Mouse (Mus musculus): Measurements from ENCODE around the gene Otogl.

Gene Otogl

DNA sequence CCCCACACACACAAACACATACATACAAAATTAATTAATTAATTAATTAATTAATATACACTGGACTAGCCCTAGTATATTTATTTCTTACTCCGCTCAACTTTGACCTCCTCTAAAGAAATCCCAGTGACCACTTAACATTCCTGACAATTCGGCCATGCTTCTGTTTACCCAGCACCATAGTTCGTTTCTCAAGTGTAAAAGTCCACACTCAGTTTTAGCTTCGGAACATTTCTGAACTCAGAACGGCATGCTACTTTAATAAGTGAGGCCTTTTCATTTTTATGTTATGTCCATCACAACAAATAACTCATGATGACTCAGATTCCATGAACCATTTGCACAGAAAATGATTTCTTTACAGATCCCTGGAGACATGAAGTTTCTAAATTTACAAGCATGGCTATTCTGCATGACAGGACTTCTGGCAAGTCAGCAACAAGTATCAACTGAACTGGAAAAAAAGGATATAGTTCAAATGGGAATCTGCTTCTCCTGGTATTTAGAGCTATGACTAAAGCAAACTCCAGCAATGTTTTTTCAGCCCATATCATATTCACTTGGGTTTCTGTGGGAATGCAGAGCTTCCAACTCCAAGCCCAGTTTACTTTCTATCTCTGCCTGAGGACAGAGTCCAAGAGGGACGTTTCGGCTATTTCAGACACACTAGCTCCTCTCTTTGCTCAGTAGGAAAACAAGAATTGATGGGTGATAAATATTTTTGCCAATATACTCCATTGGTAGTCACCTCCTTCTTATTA lies 6.5 kb downstream of the Otogl start:
- DNase-seq, result no peak

DNA sequence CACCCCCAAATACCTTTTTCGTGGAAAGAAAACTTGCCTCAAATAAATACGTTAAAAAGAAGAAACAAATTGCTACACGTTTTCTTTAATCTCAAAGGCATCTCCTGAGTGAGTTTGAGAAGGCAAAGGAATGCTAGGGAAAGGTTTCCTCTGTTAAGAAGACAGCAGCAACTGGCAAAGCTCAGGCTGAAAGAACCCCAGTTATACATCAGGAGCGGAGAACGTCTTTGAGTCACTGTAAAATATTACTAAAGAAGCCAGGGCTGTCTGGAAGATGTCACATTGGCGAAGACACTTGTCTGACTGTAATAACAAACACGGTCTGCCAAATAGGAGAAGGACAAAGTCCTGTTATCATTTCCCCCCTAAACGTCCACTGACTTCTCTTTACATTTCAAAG lies 10.0 kb downstream of the Otogl start:
- DNase-seq, result no peak

DNA sequence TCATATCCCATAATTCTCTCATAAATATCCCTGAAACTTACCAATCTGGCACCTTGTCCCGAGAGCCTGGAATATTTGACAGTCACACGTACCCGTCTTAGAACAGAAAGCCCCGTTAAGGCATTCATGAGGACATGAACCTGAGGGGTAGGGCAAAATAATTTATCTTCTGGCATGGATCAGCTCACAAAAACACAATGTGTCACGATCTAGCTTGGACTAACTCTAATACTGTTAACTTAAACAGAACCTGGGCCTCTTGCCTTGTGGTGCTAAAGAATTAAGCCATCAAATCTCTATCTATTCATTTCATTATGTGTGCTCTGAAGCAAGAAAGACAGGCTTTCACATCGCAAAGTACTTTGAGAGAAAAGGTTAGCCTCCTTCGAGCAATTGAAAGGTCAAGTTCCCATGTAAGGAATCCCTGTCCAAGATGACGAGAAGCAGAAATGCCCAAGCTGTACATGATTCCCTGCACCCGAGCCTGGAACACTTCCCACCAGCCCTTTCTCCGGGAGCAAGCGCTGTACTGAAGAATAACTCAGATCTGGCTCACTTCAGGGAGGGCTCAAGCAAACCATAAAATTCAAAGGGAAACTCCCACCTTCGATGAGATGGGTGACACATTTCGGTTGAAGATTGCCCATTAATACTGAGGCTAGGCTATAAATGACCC lies 10.6 kb downstream of the Otogl start:
- DNase-seq, result no peak

DNA sequence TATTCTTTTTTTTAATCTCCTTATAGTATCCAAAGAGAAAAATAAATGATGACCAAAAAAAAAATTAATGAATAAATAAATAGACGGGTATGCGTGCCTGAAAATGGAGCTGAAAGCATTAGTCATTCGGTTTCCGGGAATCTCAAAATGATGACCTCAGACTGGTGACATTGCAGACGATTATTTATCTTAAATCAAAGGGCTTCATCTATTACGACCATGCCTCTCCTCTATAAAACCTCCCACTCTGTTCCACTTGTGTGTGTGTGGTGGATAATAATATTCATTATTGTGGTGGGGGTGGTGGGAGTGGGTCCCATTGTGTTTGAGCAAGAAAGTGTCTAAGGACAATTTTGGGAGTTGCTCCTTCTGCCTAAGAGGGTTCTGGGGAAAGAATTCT lies 12.0 kb downstream of the Otogl start:
- DNase-seq, result no peak

DNA sequence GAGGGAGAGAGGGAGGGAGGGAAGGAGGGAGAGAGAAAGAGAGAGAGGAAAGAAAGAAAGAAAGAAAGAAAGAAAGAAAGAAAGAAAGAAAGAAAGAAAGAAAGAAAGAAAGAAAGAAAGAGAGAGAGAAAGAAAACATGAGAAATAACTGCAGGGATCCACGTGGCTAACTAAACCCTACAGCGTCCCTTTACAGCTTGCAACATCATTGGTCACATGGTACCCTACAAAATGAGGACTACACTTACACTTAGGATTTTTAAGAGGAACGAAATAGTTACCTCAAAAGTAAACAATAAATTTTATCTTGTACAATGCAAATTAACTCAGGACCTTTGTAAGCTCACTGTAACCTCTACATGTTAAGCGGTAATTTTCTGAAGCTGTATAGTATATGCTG lies 15.8 kb downstream of the Otogl start:
- no peak for DNase-seq

DNA sequence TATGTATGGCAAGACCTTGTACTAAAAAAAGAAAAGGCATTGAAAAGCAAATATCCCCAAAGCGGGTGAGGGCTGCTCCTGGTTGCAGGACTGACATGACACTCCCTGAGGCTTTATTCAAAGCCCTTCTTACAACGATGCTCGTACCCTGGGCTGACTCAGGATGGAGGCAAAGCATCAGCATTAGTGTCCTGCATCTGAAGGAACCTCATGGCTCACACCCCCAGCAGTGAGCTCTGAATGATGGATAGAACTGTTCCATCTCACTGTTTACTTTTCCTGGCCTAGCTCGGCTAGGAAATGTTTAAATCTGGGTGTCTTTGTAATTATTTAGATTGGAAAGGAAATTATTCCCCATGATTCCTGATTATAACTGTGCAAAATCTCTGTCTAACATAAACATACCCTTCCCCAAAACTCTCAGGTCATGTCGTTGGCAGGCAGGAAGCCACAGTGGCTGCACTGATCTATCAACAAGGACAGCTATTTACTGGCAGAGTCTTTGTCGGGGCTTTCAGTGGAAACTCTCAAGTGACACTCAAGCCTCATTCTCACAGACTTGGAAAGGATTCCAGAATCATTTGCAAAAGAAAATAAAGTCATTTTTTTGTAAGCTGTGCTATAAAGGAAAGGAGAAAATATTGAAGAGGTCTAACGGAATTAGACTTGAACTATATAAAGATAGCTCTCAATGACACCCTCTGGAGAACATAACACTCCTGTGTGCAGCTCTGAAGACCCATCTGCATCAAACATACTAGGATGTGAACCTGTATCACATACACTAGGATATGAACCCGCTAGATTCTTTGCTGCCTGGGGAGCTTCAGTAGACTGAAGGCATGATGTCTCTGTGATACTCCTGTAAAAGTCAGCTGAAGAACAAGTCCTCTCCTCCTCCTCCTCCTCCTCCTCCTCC lies 17.0 kb downstream of the Otogl start:
- no peak for DNase-seq

DNA sequence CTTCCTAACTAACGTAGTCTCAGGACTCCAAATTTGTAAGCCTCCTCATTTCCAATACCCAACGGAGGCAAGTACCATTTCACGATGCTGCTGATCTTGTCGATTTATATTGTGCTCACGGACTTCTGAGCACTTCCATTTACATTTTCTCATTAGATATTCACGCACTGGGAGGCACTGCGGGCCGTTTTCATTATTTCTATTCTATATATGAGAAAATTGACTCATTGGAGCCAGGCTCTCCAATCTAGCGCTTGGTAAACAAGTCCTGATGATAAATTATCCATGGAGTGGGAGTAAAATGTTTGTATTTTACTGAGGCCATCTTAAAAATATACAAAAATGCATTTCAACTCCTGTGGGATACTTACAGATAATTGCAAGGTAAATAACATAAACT lies 21.5 kb downstream of the Otogl start:
- no peak for DNase-seq

DNA sequence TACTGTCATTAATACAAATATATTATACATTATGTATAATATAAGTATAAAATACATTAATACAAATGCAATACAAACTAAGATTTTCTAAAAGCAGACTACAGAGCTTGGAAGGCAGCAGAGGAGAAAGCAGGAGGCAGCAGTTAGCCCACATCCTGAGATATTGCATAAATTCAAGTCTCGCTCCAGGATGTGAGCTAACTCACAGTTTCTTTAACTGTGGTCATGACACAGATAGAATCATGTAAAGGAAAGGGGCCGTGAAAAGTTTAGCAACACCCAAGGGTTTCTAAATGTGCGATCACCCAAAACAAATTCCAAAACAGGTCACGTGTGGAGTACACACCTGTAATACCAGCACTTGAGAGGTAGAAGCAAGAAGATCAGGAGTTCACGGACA lies 39.4 kb downstream of the Otogl start:
- DNase-seq, result no peak

DNA sequence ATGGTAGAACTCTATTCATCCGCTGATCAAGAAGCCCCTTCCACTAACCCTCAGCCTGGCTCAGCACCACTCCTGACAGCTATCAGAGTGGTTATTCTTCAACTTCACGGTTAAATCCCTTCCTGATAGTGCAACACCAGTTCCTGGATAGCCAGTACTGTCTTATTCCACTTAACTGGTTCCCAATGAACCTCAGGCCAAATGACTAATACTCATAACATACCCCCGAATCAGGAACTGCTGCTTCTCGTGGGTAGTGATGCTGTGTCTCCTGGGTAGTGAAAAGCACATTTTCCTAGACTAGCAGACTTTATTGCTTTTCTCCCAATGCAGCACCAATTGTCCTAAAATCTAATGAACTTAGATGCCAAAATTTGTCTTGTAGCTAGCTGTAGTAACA lies 39.8 kb downstream of the Otogl start:
- DNase-seq, result no peak

DNA sequence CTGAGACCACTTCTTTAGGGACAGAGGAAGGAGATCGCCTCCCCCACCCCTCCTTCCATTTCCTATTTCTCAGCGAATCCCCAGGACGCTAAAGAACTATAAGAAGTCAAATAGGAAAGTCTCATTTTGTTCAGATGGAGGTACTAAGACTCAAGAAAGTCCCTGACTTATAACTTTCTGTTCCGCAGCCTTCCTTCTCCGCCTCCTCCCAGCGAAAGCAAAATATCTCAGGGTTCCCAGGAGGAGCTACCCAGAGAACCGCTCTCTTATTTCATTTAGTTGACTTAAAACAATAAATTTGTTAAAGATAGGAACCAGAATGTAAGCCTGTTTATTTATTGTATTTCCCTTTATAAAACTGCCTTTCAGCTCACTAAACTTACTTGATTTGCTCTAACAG lies 41.4 kb downstream of the Otogl start:
- DNase-seq, result no peak

DNA sequence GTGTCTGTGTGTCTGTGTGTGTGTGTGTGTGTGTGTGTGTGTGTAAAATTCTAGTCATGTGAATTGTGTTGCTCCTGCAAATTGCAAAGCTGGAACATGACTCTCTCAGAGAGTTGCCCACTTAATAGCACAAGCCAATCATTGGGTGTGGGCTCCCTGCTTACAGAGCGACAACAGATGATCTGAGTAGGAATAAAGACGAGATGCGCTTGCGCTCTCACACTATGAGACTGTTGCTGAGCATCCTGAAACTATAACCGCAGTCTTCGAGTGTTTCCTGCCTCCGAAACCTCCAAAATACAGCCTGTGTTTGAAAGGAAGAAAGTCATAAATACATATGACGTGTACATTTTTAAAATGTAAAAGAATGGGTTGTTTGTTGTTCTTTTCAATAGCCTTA lies 43.0 kb downstream of the Otogl start:
- no peak for DNase-seq

DNA sequence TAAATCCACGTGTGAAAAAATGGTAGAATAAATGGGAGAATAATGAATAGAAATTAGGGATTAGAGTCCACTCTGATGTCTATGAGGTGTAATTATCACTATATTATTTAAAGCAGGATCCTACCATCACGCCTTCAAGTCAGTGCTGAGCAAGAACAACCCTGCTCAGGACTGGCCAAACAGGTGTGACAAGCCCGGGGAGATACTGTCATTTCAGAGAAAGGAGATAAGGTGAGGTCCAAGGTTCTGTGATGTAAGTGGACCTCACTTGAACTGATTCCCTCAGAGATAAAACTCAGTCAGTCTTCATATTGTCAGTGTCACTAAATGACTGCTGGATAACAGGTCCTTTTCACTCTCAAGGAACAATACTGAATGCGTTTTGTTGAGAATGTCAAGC lies 44.5 kb downstream of the Otogl start:
- no peak for DNase-seq

DNA sequence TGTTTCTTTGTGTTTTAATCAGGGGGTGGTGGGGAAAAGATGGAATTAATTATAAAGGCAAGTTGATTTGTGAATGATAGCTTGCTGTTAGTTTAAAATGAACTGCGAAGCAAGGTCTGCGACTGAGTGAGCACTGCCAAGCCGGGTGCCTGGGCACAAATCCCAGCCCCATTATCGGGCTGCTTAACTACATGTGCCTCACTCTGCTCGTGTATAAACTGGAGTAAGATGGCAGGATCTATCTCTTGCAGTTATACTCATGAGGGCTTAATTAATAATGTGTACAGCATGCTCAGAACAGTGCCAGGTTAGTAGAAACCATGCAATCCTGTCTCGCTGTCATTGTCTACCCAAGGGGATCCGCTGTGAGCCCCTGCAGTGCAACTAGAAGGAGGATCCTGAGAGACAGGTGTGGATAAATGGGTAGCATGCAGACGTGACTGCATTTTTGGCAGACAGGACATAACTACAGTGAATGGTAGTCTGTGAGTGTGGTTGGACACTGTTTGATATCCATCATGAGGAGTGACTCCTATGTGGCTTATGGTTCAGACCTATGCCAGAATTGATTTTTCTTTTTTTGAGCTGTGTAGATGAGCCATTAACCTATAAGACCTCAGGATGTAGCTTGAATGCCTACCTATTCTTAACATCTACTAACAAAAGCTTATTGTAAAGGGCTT lies 51.6 kb downstream of the Otogl start:
- no peak for DNase-seq

DNA sequence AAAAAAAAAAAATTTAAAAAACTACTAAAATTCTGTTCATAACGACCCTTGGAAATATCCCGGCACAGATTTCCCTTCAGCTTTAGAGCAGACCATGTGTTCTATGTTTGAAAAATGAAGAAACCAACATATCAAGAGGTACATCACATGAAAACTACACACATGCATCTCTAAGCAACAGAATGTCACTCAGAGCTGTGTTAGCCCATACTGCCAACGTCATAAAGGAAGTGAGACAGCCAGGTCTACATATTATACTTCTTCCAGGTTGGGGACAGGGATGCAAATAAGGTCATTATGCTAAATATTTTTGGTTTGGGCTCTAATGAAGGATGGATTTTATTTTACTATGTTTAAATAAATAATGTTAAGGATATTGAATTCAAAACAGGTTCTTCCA lies 52.7 kb downstream of the Otogl start:
- no peak for DNase-seq

DNA sequence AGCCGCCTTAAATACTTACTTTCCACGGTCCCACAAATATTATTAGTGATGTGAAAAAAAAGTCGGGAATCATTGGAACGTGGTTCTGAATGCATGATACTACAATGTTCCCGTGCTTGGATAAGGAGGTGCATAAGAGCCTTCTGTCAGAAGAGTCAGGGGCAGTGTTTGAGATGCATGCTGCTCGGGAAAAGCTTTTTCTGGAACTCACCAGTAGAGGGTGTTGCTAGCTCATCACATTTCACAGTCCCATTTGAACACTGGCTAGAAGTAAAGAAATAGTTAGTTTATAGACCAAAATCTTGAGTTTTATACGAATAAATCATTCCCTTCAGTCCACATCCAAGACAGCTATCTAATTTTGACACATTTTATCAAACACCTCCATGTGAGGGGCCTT lies 53.2 kb downstream of the Otogl start:
- no peak for DNase-seq

DNA sequence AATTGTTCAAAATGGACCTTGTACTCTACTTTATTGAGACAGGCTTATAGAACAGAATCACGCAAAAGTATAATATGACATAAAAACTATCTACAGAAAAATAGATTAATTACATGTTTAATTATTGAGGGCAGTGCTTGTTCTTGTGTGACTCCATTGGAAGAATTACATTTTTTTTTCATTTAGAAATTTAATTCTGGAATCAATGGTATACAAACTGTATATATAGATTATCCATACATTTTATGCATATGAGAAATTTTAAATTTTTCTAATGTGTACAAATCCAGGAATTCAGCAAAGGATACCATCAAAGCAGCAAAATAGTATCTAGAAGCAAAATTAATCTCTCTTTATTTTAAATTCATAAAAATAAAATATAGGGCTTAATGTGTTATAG lies 67.0 kb downstream of the Otogl start:
- DNase-seq, result no peak

DNA sequence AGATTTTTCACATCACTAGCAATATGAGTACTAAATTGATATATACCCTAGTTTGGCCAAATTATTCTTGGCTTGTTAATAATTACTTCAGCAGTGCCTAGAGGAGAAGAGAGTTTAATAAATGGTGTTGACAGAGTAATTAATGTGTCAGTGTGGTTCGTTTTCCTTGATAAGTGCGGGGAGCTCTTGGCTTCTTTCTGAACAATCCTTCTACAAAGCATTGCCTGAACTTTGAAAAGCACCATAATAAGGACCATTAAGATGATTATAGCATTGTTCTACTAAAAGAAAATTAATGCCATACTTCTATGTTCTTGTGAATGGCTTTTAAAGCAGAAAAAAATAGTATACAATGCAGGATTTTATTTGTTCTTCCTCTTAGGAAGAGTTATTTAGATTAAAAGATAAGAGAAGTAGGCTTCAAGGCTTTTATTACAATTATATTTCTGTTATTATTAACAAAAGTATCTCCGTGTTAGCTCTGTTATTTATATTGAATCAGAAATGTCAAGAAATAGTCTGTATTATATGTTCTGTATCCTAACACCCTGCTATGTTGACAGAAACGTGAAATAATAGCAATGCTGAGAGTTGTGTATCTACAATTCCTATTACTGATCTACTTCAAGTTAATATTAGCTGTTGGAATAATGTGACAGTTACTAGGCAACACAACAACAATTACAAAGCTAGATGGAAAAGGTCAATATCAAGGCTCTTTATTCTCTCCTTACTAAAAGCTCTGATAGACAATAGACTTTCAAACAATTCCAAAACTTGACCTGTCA lies 77.3 kb downstream of the Otogl start:
- DNase-seq, result no peak

DNA sequence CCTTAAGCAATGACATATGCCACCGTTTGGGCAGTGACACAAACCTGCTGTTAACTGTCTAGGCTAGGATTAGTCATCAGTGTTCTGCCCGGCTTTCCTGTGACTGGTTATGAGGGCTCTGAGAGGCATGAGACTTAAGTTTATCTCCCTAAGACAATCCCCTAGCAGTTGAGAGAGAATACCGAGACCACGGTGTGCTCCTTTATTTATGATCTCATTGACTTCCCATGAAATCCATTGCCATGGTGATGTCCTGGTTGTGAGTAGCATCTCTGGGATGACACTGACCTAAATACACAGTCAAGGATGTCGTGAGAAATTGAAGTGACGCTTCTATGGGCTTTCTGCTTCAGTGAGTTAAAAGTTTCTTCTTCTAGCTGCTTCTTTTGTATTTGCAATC lies 82.8 kb downstream of the Otogl start:
- no peak for DNase-seq

DNA sequence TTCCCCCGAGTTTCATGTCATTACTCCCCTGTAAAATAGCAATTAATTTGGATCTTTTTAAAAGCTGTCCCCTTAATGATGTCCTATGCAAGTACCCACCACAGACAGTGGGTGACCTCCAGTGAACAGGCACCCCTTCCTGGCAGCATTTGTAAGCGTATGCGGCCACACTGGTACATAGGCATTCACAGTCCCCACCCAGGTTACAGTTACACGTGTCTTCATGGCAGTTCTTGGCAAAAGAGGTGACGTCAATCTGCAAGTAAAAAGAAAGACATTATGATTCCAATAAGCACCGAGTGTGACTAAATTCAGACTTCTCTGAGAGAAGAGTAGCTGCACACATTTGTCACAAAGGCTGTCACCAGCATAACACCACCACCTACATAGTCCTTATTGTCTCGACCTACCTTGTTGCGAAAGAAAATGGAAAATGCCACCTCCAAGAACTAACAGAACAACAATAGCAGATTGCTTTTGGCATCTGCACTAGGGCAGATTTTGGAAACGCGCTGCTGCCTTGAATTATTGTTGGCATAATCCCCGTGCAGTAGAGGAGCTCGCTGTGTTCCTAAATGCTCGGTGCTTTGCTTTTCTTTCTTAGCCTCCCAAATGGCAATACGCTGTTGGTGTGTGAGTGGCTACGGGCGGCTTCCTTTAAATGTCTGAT lies 98.0 kb downstream of the Otogl start:
- DNase-seq, result no peak

DNA sequence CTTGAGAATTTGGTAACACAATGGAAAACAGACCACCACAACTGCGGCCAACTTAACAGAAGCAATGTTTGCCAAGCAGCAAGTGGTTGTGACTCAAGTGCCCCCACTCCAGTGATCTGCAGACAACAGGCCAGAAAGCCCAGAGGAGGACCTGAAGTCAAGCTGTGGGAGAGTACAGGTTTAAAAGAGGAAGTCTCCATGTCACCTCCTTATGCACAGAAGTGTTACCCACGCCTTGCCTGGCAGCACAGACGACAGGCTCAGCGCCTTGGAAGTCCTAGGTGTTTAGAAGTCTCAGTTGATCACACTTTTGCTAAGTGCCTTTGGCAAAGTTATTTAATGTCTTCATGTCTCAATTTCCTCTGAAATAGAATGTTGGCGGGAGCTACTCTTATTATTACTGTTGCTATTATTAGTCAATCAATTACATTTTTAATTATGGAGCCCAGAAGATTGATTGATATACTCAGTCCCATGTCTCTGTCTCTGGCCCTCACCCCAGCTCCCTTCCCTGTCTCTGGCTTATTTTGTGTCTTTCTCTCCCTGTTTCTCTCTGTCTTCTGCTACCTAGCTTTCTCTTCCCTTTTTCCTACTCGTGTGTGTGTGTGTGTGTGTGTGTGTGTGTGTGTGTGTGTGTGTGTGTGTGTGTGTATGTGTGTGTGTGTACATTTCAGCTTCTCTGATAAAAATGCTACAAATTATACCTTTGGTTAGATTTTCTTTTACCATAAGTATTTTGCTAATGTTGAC lies 101.1 kb downstream of the Otogl start:
- no peak for DNase-seq

DNA sequence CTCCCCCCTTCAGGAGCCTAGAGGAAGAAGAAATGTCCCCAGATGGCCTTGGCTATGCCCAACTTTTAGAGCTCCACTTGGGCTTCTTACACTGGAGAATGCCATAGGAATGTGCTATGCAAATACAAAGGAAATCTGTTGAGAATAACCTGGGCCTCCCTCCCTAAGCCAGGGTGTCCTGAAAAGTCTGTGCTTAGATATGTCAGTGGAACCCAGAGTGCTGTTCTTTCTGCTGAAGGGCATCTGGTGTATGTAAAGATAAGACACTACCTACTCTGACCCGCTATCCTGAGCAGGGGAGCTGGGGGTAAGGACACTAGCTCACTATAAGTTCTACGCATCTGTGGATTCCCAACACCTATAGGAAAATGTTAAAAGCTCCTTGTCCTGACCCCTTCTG lies 106.7 kb downstream of the Otogl start:
- DNase-seq, result no peak
